Mouse (Mus musculus) adrenal gland, postnatal 25 days (tissue): ENCODE measurements at regions not wholly inside any gene's neighbourhood (a gene's known extent, or its start where the extent isn't known, plus 50 kb on each side); places are given as distances from the start of the nearest gene placed in this dataset.

ENCODE experiments used
- DNase-seq: peaks from one replicate; pipeline ENCODE4 v3.0.0; 2021; ENCODE audit warnings: mixed read lengths

DNA sequence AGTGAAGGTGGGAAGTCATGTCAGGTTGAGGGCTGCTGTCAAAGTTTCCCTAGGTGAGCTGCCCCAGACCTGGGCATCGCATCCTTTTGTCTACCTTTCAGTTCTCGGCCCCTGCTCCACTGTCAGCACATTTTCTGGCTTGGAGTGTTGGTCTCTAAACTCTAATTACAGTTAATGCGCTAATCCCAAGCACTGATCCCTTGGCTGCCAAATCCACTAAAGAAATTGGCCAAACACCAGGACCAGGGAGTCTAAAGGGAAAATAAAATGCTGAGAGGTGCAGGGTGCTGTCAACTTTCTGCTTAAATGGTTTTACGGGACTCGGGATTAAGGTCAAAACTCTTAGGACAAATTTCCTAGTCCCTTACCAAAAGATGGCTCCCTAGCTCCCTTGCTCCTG lies 450.3 kb upstream of the Adamts9 start:
- DNase-seq: no peak

DNA sequence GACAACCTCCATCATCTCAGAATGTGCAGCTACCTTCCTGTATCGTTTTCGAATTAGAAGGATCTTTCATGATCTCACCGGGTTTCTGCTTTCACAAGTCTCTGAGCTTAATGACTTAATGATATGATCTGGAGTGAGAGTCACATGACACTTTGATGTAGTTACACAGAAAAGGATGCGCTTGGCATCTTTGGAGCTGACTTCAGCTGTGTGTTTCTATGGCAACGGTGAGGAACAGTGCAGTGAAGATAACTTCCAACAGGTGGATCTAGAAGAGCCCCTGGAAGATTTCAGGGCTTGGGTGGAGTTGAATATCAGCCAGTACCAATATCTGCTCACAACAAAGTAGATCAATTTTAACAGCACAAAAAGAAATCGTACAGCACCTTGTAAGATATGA lies 449.1 kb upstream of the Adamts9 start:
- DNase-seq: no peak

GRCm38 (mm10) chr6:93391166-93391565 lies 447.9 kb upstream of the Adamts9 start:
- DNase-seq: no peak

- no peak for DNase-seq
These were observed 428.0 kb upstream of the Adamts9 start for GRCm38 (mm10) chr6:93371341-93371740.

GRCm38 (mm10) chr6:93363846-93364245 lies 420.6 kb upstream of the Adamts9 start:
- no peak for DNase-seq

DNA sequence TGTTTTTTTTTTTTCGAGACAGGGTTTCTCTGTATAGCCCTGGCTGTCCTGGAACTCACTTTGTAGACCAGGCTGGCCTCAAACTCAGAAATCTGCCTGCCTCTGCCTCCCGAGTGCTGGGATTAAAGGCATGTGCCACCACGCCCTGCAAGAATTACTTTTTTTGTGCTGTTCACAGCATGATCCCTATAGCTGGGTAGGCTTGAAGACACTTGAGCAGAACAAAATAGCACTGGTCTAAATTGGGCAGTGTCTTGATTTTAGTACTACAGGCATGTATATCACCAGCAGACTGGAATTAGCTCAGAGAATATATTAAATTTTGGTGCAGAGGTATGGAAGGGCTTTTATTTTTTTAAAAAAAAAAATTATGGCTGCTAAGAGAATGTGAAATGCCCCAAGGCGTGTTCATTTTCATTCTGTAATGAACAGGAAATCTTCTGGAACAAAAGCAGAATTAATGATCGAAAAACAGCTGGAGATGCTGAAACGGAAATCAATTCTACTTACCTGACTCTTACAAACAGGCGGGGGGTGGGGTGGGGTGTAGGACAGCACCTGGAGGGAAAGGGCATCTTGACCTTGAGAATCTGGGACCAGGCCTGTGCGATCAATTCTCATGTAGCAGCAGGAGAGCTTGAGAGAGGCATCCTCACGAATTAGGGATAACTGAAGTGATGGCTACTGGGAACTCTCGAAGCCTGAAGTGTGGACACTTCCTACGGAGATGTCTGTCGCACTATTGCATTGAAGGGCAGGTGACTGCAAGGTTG lies 410.2 kb upstream of the Adamts9 start:
- no peak for DNase-seq

DNA sequence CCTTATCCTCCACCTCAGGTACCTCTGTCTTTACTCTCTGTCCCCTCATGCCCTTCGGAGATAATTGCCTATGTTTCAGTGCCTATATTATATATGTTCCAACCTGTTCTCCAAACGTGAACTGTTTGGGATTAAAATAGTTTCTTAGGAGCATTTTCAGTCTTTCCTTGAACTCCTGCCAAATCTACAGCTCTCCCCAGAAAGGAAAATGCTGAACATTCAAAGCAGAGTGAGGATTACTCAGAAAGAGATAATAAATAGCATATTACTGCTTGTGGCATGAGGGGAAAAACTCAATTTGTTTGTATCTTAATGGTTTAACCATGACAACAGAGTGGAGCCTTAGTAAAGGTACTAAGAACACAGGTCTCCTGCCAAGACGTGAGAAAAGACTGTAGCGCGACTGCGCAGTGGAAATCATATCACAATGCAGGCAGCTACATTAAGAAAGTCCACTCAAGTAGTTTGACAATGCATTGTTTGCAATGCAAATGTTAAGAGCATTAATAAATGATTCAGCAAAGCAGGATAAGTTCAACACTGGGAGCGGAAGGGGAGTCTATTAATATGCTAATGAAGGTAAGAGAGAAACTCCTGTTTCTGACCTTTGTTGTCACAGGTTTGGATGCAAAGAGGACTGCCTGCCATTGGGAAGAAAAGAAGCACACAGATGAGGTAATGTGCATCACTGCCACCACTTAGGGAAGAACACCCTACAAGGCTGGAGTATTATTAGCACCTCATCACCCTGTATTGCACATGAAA lies 406.8 kb upstream of the Adamts9 start:
- no peak for DNase-seq

DNA sequence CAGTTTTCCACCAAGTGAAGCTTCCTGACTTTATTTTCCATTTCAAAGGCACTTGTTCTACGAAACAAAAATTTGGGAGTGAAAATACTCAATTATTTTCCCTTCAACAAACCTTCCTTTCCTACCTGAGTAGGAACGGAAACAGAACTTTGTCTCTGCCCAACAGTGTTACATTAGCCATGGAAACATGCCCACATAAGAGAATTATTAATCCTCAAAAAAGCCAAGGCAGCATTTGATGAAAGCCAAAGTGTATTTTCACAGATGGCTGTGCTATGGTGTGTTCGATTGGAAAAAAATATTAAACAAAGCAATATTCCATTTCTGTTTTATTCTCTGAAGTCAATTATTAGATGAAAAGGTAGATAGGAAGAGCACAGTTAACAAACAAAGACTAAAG lies 404.8 kb upstream of the Adamts9 start:
- no peak for DNase-seq

DNA sequence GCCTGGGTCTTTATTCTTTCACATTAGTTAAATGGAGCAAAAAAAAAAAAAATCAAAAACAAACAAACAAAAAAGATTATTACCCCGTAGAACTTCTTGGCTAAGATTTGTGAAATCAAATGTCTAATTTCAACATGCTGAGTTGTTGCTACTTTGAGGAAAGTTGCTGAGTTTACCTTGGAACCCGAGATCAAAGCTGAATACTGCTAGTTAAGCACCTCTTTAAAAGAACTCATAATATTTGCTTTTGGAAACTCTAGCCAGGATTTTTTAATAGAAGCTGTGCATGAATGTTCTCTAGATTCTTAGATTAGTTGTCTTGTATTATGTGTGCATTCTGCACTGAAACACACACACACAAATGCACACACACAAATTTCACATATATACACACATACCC lies 385.4 kb upstream of the Adamts9 start:
- no peak for DNase-seq

- no peak for DNase-seq
These were observed 384.6 kb upstream of the Adamts9 start for GRCm38 (mm10) chr6:93327930-93328329.

GRCm38 (mm10) chr6:93323881-93324280 lies 380.6 kb upstream of the Adamts9 start:
- no peak for DNase-seq

- DNase-seq: no peak
These were observed 371.3 kb upstream of the Adamts9 start for GRCm38 (mm10) chr6:93314625-93315024.

DNA sequence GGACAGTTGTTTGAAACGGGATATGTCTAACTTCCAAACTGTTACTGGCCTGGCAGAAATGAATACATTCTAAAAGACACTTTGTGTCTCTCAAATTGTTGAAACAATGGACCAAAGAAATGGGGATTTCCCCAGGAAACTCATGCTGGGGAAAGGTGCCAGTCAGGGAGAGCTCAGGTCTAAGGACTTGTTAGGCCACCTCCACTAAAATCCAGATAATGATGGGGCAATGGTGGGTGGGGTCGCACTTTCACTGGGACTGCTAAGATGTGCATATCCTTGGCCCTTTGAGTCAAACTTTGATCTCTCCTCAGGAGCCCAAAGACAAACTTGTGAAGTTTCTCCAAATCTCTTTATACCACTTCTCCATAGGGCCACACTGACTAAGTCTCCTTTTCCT lies 361.9 kb upstream of the Adamts9 start:
- DNase-seq: no peak

DNA sequence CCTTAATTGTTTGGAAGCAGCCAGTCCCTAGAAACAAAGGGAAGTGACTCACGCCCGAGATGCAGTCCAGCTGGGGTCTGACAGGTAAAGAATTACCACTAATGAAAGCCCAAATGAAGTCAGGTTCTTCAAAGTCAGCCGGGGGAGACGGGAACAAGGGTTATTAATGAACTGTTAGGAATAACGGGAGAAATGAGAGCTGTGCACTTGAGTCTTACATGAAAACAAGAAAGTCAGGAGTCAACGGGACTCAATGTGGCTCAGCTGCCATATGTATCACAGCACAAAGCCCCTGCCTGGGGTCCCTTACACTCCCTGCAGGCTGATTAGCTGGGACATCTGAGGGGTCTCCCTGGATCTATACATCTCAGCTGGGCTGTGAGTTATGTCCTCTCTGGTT lies 354.7 kb upstream of the Adamts9 start:
- no peak for DNase-seq

DNA sequence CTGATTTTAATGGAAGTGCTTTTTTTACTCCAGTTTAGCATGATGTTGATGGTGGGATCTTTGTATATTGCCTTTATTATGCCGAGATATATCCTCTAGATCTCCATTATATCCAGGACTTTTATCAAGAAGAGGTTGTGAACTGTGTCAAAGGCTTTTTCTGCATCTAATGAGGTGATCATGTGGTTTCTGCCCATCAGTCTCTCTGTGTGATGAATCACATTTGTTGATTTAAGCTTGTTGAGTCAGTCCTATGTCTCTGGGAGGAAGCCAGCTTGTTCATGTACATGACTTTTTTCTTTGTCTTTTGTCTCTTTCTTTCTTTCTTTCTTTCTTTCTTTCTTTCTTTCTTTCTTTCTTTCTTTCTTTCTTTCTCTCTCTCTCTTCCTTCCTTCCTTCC lies 348.4 kb upstream of the Adamts9 start:
- DNase-seq: no peak

GRCm38 (mm10) chr6:93288421-93288820 lies 345.1 kb upstream of the Adamts9 start:
- DNase-seq: no peak

DNA sequence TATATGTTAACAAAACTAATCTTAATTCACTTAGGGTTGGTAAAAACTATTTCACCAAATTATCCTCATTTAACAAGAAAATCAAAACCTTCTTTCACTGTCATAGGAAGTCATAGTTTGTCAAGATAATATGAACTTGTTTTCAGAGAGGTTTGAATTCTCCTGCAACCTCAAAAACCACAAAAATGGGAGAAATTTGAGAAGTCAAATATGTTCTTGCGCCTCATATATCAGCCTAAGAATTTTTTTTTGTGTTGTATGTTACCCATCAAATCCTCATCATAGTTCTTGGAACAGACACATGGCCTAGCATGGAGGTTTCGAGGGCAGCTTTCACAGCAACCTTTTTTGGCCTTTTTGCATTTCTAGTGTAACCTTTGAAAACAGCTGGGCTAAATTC lies 342.5 kb upstream of the Adamts9 start:
- DNase-seq: no peak

DNA sequence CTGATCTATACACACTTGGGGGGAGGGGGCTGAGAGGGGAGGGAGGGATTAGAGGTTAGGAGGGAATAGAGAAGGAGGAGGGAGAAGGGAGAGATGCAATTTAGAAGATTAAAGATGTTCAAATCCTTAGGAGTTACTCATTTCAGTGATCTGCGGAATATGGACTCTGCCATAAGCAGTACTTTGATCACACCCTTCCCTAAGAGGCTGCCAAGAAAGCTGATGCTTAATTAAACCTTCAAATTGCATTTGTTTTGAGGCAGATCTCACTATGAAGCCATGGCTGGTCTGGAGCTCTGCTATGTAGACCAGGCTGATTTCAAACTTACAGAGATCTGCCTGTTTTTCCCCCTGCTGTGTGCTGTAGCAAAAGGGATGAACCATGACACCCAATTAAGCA lies 338.2 kb upstream of the Adamts9 start:
- DNase-seq: no peak

- DNase-seq: peak; percentile 5
These were observed 330.7 kb upstream of the Adamts9 start for GRCm38 (mm10) chr6:93273917-93274513.

DNA sequence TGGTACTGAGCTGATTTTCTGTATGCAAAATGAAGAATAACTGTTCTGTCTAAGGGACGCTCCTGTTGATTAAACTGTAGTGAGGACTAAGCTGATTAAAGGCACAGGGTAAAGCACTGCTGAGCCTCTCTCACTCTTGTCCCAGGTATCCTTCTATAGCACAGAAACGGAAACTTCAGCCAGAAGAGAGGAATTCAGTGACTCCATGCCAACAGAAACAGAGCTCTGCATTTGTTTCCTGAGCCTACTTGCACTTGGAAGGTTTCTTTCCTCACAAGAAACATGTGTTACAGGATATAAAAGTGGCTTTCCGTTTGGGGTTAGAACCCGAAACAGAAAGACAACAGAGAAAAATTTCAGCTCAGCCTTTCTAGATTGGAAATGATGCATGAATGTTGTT lies 328.9 kb upstream of the Adamts9 start:
- no peak for DNase-seq

DNA sequence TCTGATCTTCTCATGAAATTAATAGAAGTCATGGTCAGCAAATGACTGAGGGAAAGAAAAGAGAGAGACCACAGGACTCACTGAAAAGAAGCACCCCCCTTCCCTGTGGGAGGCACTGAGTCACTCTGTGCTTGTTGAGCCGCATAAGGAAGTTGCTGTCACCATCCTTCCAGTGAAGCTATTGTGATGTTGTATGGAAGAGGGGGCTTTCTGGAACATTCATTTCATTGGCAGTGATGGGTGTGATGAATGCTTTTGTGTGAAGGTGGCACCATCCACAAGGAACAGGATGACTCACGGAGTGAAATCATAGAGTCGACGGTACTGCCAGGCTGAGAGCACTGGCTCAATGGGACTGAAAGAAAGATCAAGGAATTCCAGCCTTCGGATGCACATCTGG lies 323.5 kb upstream of the Adamts9 start:
- no peak for DNase-seq

DNA sequence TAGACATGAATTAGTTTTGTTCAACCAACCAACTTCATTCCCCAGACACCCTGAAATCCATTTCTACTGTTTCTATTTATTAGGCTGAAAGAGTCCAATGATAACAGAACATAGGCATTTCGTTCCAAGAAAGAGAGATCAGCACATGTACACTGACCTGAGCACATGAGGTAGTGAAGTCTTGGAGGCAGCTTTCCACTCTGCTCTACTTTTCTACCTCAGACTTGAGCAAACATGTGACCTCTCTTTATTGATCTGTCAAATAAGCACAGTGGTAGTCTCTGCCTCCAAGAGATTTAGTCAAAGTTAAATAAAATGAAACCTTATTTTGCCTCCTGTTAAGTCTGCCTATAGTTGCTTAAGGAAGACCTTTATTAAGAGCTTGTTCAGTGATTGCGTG lies 321.9 kb upstream of the Adamts9 start:
- DNase-seq: no peak

GRCm38 (mm10) chr6:93260827-93261226 lies 317.5 kb upstream of the Adamts9 start:
- DNase-seq: no peak
